Mouse (Mus musculus): ENCODE results near the gene Nsun3. TPM values are rescaled to one million over a fixed set of nuclear protein-coding genes. Genes with fewer than 3 reads are reported as not detected.
A peak's percentile ranks its signal among the peaks of the same experiment; 100 is the strongest.

The Nsun3 gene
- polyA plus RNA-seq (2016; fragmentation: Nextera tagmentation; extraction: Ambion mirVana): 12.1 and 12.8 TPM in 2 replicates

DNA sequence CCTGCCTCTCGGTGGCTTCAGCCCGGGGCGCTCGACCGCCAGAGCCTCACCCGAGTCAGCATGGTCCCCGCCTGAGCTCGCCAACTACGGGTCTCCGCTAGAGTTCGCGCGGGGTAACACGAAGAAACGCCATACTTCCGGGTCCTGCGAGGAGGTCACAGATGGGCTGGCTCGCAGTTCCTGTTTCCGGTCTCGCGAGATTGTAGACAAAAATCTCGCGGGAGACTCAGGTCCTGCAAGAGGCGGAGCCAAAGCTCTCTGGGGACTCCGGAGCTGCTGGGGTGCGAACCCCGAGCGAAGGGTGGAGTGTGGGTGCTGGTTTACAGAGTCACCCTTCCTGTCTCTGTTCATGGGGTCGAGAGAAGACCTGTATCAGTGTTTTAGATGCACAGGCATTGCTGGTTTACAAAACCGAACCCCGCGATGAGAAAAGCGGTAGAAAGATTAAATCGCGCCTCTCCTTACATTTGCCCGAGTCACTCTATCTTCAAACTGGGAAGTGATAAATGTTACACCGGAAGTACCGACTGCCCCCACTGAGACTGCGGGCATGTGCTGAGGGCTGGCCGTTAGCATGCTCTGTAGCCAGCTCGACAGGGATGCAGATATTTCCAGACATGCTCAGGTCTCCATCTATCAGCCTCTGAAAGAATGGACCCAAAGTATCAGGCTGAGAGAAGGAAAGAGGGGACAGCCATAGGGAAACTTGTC lies at the start of gene Nsun3:
Gene Nsun3, minus strand, starts transcription at position 198 of the 711 bp plus-strand sequence.
- H3K27ac ChIP-seq (replicated peaks): peak within 1 kb of the TSS; percentile 81
- WGBS: 3% methylated on average over 41 of the region's 41 CpGs

GRCm38 (mm10) chr16:62834016-62834735 lies 47.6 kb upstream of the Nsun3 start:
- Histone ChIP-seq H3K4me2 (replicated peaks) (no peak overlapping the region), H3K27ac (replicated peaks) (no peak overlapping the region), H3K9me3 (no peaks in the 10 kb centered on the region), H3K4me1 (no peaks in the 10 kb centered on the region), H3K27me3 (no peaks in the 10 kb centered on the region), H3K4me3 (no peak overlapping the region), H3K36me3 (no peaks in the 10 kb centered on the region), H3K9ac (replicated peaks) (no peak overlapping the region)
- ATAC-seq (ENCODE audit: low FRiP score, low read depth): no peak
- WGBS: 72% methylated on average over 3 of the region's 3 CpGs

More for the DNA sequence above, at the start of gene Nsun3:
- Histone ChIP-seq H3K36me3 (no peaks in the 10 kb centered on the region), H3K27me3 (no peaks in the 10 kb centered on the region), H3K4me2 (replicated peaks) (peak within 1 kb of the TSS; percentile 73), H3K9ac (replicated peaks) (peak within 1 kb of the TSS; percentile 84), H3K9me3 (no peaks in the 10 kb centered on the region), H3K4me1 (peaks cover 17% of the 10 kb centered on the region), H3K4me3 (peak within 1 kb of the TSS; percentile 83)
- peak; percentile 96 for ATAC-seq (ENCODE audit: low FRiP score, low read depth)

- no peak overlapping the region for H3K4me3 ChIP-seq
- no peaks in the 10 kb centered on the region for H3K36me3 ChIP-seq
- H3K9me3 ChIP-seq: no peaks in the 10 kb centered on the region
- peak; percentile 68 for ATAC-seq (ENCODE audit: low FRiP score, low read depth)
- H3K9ac ChIP-seq (replicated peaks): no peak overlapping the region
- H3K27ac ChIP-seq (replicated peaks): no peak overlapping the region
- WGBS: 15% methylated on average over 4 of the region's 4 CpGs
- H3K4me2 ChIP-seq (replicated peaks): no peak overlapping the region
- H3K4me1 ChIP-seq: no peaks in the 10 kb centered on the region
- no peaks in the 10 kb centered on the region for H3K27me3 ChIP-seq
These were observed 45.9 kb upstream of the Nsun3 start for GRCm38 (mm10) chr16:62832481-62832880.

- Histone ChIP-seq H3K4me1 (no peaks in the 10 kb centered on the region), H3K9ac (replicated peaks) (no peak overlapping the region), H3K36me3 (no peaks in the 10 kb centered on the region), H3K27me3 (no peaks in the 10 kb centered on the region), H3K9me3 (no peaks in the 10 kb centered on the region), H3K4me2 (replicated peaks) (no peak overlapping the region), H3K27ac (replicated peaks) (no peak overlapping the region), H3K4me3 (no peak overlapping the region)
- 0 out of 2 replicates have a peak, but pooled peaks have one; percentile 5 for ATAC-seq (ENCODE audit: low FRiP score, low read depth)
- WGBS: 91% methylated on average over 2 of the region's 2 CpGs
These were observed 45.4 kb upstream of the Nsun3 start for GRCm38 (mm10) chr16:62832027-62832426.

GRCm38 (mm10) chr16:62826156-62827001 lies 39.8 kb upstream of the Nsun3 start:
- Histone ChIP-seq H3K9ac (replicated peaks) (no peak overlapping the region), H3K9me3 (no peaks in the 10 kb centered on the region), H3K27ac (replicated peaks) (no peak overlapping the region), H3K4me2 (replicated peaks) (no peak overlapping the region), H3K4me1 (no peaks in the 10 kb centered on the region), H3K27me3 (no peaks in the 10 kb centered on the region), H3K36me3 (no peaks in the 10 kb centered on the region), H3K4me3 (no peak overlapping the region)
- WGBS: 80% methylated on average over 12 of the region's 12 CpGs
- ATAC-seq (ENCODE audit: low FRiP score, low read depth): peak; percentile 44; the same call in 1 of the 2 replicates

- no peak for ATAC-seq (ENCODE audit: low FRiP score, low read depth)
- Histone ChIP-seq H3K36me3 (no peaks in the 10 kb centered on the region), H3K27me3 (no peaks in the 10 kb centered on the region), H3K9me3 (no peaks in the 10 kb centered on the region), H3K9ac (replicated peaks) (no peak overlapping the region), H3K4me1 (no peaks in the 10 kb centered on the region), H3K4me3 (no peak overlapping the region), H3K27ac (replicated peaks) (no peak overlapping the region), H3K4me2 (replicated peaks) (no peak overlapping the region)
- WGBS: 93% methylated on average over 6 of the region's 6 CpGs
These were observed 35.9 kb upstream of the Nsun3 start for GRCm38 (mm10) chr16:62822472-62822871.

GRCm38 (mm10) chr16:62814491-62814890 lies 27.9 kb upstream of the Nsun3 start, which contains the start of gene Stx19:
Stx19 (plus strand) TSS chr16:62814676.
- Histone ChIP-seq H3K4me1 (no peaks in the 10 kb centered on the region), H3K4me2 (replicated peaks) (no peak within 1 kb of the TSS), H3K9me3 (no peaks in the 10 kb centered on the region), H3K36me3 (no peaks in the 10 kb centered on the region), H3K27ac (replicated peaks) (no peak within 1 kb of the TSS), H3K4me3 (no peak within 1 kb of the TSS), H3K9ac (replicated peaks) (no peak within 1 kb of the TSS), H3K27me3 (no peaks in the 10 kb centered on the region)
- no peak for ATAC-seq (ENCODE audit: low FRiP score, low read depth)
- 86% methylated on average over 5 of the region's 5 CpGs for WGBS

DNA sequence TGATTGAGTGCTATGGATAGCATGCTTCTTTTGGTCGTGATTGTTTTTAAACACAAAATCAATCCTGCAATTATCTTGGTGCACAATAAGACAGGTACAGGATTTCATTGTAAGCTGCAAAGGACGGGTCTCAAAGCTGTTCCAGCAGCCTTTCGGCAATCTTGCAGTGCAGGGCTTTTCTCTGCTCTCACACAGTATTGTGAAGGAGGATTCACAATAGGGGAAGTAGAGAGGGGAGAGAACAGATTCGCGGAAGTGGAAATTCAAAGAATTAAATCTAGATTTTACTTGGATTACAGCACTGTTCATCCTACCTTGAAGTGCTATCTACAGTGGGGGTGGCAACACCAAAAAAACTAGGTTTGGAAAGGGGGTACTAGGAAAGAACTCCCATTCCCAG lies 27.2 kb upstream of the Nsun3 start:
- H3K27me3 ChIP-seq: no peaks in the 10 kb centered on the region
- no peak overlapping the region for H3K27ac ChIP-seq (replicated peaks)

GRCm38 (mm10) chr16:62810855-62811254 lies 24.2 kb upstream of the Nsun3 start:
- H3K4me2 ChIP-seq (replicated peaks): no peak overlapping the region
- H3K9me3 ChIP-seq: no peaks in the 10 kb centered on the region
- H3K27ac ChIP-seq (replicated peaks): no peak overlapping the region
- H3K36me3 ChIP-seq: no peaks in the 10 kb centered on the region
- 91% methylated on average over 4 of the region's 4 CpGs for WGBS
- peaks cover 5% of the 10 kb centered on the region; the same call in 1 of the 2 replicates for H3K4me1 ChIP-seq
- H3K9ac ChIP-seq (replicated peaks): no peak overlapping the region
- H3K4me3 ChIP-seq: no peak overlapping the region
- no peak for ATAC-seq (ENCODE audit: low FRiP score, low read depth)
- H3K27me3 ChIP-seq: no peaks in the 10 kb centered on the region

More for the DNA sequence above, 27.2 kb upstream of the Nsun3 start:
- H3K36me3 ChIP-seq: no peaks in the 10 kb centered on the region
- 79% methylated on average over 5 of the region's 5 CpGs for WGBS
- no peaks in the 10 kb centered on the region for H3K4me1 ChIP-seq
- H3K9me3 ChIP-seq: no peaks in the 10 kb centered on the region
- no peak for ATAC-seq (ENCODE audit: low FRiP score, low read depth)
- H3K9ac ChIP-seq (replicated peaks): no peak overlapping the region
- H3K4me2 ChIP-seq (replicated peaks): no peak overlapping the region
- H3K4me3 ChIP-seq: no peak overlapping the region

DNA sequence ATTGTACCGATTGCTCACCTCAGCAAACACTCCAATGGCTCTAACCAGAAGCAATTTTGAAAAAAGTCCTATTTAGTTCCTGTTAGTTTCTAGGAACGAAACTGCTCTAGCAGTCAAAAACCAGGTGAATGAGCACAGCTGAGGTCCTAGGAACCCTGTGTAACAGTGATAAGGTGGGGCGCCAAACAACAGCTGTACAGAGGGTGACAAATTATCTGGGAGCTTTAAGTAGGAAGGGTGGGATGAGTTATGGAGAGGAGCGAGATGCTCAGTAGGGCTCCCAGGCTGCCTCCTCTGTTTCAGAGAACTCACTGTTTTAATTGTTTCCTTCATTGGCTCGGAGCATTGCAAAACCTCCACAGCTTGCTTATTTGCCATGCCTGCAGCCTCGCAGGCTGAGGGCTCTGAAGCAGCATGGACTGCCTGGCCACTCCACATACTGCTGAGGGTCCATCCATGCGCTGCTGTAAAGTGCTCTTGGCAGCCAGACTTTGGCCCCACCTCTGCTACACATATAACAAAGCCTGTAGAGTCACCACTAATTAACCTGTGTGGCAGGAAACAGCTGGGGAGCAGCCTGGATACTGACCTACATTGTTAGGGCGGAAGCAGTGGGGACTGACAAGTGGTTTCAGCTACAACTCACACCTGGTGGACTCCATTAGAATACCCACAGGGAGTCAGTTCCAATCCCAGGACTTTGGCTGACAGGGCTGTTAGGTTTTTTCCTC lies 20.8 kb upstream of the Nsun3 start:
- Histone ChIP-seq H3K9me3 (no peaks in the 10 kb centered on the region), H3K27me3 (no peaks in the 10 kb centered on the region), H3K9ac (replicated peaks) (no peak overlapping the region), H3K36me3 (peaks cover 7% of the 10 kb centered on the region; the same call in 1 of the 2 replicates), H3K27ac (replicated peaks) (no peak overlapping the region), H3K4me3 (no peak overlapping the region), H3K4me1 (peaks cover 5% of the 10 kb centered on the region; the same call in 1 of the 2 replicates), H3K4me2 (replicated peaks) (no peak overlapping the region)
- ATAC-seq (ENCODE audit: low FRiP score, low read depth): no peak
- WGBS: 67% methylated on average over 8 of the region's 8 CpGs

- Histone ChIP-seq H3K9ac (replicated peaks) (no peak overlapping the region), H3K27ac (replicated peaks) (no peak overlapping the region), H3K9me3 (no peaks in the 10 kb centered on the region), H3K4me1 (peaks cover 5% of the 10 kb centered on the region; the same call in 1 of the 2 replicates), H3K27me3 (no peaks in the 10 kb centered on the region), H3K4me3 (no peak overlapping the region), H3K36me3 (peaks cover 18% of the 10 kb centered on the region), H3K4me2 (replicated peaks) (no peak overlapping the region)
- WGBS: 94% methylated on average over 3 of the region's 3 CpGs
- no peak for ATAC-seq (ENCODE audit: low FRiP score, low read depth)
These were observed 18.0 kb upstream of the Nsun3 start for GRCm38 (mm10) chr16:62804621-62805020.
